Mouse (Mus musculus): Measurements from ENCODE around the gene Sdk1.
A peak's percentile ranks its signal among the peaks of the same experiment; 100 is the strongest.

Gene Sdk1

DNA sequence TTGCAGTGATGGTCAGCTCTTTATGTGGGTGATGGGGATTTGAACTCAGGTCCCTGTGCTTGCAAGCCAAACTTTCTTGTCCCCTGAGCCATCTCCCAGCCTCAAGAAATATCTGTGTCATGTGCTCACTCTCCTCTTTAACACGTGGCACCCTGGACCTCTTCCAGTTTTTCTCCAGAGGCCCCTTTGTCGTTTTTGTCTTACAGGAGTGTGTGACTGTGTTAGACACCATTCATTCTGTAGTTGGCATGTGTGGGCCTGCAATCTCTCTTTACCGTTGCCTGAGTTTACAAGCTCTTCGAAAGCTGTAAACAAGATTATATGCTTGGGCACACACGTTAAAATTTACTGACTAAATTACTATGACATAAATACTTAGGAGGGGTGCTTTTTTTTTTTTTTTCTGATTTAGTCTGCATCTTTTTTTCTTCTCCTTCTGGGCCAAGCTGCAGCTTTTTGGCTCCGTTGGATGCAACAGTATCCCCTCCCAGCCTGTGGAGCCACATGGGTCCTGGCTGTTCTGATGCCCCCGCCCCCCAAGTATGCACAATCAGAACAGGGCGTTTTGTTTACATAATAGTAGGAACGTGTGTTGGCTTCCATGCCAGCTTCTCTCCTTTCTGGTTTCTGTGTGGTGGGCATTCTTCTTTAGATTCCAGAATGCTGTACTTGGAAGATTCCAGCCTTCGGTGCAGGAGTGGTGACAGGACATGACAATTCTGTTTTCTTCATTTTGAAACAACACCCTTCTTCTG lies 527.6 kb downstream of the Sdk1 start:
- no peak for DNase-seq (ENCODE audit: low read depth, low spot score)

DNA sequence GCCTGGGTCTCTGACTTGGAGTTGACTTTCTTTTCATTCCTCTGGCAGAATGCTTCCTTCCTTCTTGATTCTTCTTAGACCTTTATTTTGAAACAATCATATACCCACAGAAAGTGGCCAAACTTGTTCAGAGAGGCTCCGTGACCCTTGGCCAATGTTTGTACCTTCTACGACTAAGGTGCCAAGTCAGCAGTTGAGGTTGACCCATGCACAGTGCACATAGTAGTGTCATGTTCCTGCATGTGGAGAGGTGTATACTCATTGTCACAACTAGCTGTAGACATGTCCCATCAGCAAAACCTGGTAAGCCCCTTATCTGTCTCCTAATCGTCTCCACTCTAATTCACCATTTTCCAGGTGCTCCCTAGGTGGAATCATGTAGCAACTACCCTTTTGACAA lies 530.2 kb downstream of the Sdk1 start:
- no peak for DNase-seq (ENCODE audit: low read depth, low spot score)

DNA sequence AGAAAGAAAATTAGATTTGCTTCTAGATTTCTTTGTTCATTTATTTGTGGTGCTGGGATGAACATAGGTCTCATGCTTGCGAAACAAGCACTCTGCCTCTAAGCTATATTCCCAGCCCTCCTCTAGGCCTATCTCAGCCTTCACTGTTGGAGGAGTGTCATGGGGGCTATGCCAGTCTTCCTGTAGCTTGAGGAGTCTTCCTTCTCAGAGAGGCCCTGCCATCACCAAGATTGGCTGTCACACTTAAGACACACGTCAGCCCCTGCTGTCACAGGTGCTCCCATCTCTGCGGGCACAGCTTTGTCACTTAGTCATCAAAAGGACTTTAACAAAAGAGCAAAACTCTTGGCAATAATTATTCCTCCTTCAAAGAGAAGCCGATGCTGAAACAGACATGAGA lies 536.9 kb downstream of the Sdk1 start:
- DNase-seq (ENCODE audit: low read depth, low spot score) = no peak

DNA sequence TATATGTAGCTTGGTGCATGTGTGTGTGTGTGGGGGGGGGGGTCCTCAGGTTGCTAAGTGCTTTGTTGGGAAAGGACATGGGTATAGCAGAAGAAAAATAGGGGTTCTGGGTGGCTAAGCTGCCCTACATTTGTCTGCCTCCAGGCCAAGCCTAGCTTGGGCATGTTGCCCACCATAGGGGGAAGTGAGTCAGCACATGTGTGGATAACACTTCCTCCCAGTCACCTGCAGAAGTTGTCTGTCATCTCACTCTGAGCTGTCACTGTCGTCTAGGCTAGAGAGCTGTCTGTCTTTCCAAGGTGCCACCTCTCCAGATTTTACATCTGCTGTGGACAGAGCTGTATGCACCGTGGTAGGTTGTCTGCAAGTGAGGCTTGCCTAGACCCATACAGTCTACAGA lies 539.9 kb downstream of the Sdk1 start:
- no peak for DNase-seq (ENCODE audit: low read depth, low spot score)

DNA sequence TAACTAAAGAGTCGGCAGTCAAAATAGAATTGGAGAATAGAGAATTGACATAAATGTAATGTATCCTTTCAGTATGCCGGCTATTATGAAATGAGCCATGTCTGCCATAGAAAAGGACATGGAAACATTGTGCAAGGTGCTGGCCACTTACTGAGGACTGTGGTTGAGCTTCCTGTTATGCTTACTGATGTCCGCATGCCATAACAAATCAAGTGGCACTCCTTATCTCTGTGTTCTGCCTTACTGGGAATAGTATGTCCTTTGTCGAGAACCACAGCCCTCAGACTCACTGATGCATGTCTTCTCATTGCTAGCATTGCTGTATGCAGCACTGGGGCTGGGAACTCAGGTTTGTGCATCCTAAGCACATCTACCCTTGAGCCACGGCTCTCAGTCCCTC lies 541.0 kb downstream of the Sdk1 start:
- DNase-seq (ENCODE audit: low read depth, low spot score) = no peak

DNA sequence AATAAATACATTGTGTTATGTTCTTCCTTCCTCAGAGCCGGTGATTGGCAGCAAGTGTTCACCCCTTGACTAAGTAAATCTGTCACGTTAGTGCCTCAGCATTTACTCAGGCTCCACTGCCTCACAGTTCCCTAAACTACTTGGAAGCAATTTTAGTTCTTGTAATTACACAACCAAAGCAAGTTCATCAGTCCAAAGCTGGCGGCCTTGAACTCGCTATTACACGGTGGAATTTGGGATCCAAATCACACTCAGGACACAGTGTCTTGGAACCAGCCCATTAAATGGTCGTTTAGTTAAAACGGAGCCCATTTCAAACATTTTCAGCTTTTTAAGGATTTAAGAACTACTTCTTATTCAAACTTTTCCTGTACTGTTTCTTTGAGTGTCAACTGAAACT lies 542.2 kb downstream of the Sdk1 start:
- DNase-seq (ENCODE audit: low read depth, low spot score) = no peak

DNA sequence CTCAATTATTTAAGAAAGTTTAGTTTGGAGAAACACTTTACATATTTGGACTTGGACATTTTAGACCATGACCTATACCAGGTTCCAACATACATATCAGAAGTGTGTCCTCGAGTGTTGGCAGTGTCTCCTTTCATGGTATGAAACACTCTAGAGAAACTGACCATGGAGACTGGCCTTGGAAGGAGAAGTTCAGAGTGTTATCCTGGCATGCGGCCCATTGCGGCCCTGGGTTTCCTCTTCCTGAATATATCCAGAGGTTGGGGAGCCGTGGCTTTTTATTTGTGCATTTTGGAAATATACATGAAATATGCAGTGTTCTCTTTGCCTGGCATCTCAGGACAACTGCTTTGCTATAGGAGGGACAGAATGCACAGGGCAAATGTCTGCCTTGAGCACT lies 552.6 kb downstream of the Sdk1 start:
- no peak for DNase-seq (ENCODE audit: low read depth, low spot score)

DNA sequence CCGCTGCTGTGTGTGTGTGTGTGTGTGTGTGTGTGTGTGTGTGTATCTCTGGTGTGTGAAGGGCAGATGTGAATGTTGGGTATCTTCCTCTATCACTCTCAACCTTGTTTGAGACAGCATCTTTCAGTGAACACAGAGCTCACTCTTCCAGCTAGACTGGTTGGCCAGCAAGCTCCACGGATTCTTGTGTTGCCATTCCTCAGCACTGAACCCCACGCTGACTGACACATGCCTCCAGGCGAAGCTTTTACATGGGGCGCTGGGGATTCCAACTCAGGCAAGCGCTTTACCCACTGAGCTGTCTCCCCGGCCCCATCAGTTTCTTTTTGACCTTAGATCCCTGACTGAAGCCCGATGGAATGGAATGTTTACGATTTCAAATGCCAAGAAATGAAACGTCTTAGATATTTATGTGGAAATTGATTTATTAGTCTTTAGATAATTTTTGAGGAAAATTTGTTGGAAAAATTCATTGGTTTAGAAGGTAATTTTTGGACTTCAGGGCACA lies 582.6 kb downstream of the Sdk1 start:
- DNase-seq (ENCODE audit: low read depth, low spot score) = peak; percentile 56

DNA sequence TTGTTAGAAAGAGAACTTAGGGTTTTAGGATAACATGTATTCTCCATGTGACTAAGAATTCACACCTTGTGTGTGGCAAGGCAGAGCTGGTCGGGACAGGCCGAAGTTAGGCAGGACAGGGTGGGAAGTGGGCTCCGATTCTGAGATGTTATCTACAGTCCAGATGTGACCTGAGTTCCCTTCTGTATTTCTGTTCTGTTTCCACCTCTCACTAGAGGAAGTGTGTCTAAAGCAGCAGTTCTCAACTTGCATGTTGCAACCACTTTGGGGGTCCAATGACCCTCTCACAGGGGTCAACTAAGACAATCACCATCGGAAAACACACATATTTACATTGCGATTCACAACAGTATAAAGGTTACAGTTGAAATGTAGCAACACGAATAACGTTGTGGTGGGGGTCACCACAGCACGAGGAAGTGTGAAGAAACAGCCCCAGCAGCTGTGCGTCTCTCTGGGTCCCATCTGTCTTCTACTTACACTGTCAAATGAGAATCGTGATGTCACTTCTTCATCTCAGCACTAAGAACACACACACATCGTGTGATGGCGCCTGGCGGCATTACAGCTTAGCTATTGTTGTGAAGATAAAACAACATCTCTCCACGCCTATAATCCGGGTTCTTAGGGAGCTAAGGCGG lies 583.6 kb downstream of the Sdk1 start:
- DNase-seq (ENCODE audit: low read depth, low spot score) = no peak

DNA sequence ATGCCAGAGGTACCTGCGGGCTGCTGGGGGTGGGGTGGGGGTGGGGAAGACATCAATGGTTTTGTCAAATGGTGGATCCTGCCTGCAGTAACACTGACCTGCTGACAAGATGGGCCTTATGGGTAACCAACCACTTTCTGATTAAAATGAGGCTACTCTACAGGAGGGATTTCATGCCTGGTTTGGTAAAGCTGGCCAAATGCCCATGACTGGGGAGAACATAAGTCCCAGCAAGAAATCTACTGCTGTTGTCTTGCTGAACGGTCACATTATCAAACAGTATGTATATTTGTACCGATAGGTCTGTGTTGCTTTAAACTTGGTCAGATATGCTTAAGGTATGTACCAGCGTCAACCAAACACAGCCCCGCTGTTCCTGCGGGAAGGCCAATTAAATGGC lies 594.3 kb downstream of the Sdk1 start:
- DNase-seq (ENCODE audit: low read depth, low spot score) = no peak

DNA sequence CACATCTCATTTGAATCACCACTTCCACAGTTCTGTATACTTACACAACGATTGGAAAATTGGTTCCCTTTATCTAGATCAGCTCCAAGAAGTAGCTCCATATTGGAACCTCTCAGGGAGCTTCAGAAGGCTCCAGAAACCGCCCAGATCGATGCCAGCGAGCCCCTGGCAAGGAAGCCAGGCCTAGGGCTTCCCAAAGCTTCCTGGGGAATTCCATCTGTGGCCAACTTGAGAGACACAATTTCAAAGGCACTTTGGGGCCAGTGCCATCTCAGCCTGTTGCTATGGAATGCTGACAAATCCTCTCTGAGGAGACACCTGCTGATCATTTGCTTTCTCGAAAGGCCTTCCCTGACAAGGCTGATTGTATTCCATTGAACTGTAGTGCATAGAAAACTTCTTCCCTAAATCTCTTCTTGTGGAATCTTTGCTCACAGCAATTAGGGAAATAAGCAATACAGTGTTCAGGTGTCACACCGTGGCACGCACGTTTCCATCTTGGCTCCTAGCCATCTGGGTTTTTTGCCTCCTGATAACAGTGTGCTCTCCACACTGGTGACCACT lies 595.7 kb downstream of the Sdk1 start:
- no peak for DNase-seq (ENCODE audit: low read depth, low spot score)

DNA sequence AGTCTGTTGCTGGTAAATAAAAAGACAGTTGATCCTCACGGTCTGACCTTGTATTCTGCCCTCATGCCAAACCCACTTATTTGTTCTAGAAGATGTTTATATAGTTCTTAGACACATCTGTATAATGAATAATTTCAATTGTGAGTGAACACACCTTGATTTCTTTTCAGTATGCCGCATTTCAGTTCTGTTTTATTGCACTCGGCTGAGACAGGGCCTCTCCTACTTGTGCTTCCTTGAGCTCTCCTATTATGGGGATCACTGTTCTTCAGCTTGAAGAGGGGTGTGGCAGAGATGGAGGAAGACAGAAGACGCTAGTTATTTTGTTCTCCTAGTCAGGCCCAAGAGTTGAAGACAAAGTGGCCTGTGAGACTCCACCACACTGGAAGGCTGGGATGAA lies 603.4 kb downstream of the Sdk1 start:
- DNase-seq (ENCODE audit: low read depth, low spot score) = no peak

DNA sequence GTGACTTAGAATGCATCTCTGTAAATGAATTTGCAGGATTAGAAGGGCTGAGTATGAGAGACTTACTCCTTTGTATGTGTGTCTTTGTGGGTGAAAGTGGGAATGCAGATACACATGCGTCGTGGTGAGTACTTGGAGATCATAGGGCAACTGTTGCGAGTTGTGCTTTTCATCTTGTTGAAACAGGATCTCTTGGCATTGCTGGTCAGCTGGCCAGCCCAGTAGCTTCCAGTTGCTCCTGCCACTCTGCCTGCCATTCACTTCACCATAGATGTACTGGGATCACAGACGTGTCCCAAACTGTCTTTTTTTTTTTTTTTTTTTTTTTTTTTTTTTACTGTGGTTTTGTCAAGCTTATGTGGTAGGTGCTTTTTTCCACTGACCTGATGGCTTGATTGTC lies 606.4 kb downstream of the Sdk1 start:
- no peak for DNase-seq (ENCODE audit: low read depth, low spot score)

DNA sequence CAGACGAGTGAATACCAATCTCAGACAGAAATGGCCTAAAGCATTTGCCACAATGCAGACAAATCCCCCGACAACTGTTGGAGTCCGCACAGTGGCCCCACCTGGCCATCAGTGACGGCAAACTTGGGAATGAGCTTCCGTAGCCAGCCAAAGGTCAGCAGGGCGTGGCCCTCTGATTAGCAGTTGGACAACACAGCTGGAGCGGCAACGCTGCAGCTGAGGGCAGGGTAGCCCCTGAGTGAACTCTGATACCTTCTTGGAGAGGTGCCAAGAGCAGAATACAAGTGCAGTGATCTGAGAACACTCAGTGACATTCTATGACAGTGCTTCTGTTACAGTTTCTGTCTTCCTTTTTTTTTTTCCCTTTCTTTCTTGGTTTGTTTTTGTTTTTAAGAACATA lies 610.9 kb downstream of the Sdk1 start:
- peak; percentile 55 for DNase-seq (ENCODE audit: low read depth, low spot score)

DNA sequence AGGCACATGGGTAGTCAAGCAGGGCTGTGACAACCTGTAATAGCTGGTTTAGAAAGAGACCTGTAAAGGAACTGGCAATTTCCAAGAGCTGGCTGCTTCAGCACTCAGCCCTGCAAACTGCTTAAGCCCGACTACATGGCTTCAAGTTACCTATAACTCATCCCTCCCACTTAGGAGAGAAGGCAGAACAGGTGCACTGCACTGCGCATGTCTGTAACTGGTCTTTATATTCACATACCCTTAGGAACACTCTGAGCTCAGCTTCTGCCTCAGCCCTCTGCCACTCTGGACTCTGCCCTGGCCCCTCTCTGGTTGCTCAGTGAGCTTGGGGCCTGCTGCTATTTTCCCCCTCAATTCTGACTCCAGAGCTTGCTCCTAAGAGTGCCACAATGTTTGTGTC lies 615.2 kb downstream of the Sdk1 start:
- DNase-seq (ENCODE audit: low read depth, low spot score) = no peak

DNA sequence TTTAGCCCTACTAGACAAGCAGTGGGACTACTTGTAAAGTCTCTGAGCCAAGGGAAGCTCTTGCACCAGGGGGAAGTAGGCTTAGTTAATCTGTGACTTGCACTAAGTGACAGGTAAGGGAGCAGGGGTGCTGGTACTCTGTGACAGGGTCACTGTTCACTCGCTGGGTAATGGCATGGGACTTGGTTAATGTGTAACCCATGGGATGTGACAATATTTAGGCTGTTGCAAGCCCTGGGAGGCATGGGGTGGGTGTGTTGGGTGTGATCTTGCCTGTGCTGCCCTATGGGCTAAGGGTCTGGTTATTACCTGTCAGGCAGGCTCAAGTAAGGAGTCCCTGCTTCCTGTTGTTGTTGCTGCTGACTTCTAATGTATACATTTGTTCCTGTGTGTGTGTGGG lies 616.5 kb downstream of the Sdk1 start:
- no peak for DNase-seq (ENCODE audit: low read depth, low spot score)

DNA sequence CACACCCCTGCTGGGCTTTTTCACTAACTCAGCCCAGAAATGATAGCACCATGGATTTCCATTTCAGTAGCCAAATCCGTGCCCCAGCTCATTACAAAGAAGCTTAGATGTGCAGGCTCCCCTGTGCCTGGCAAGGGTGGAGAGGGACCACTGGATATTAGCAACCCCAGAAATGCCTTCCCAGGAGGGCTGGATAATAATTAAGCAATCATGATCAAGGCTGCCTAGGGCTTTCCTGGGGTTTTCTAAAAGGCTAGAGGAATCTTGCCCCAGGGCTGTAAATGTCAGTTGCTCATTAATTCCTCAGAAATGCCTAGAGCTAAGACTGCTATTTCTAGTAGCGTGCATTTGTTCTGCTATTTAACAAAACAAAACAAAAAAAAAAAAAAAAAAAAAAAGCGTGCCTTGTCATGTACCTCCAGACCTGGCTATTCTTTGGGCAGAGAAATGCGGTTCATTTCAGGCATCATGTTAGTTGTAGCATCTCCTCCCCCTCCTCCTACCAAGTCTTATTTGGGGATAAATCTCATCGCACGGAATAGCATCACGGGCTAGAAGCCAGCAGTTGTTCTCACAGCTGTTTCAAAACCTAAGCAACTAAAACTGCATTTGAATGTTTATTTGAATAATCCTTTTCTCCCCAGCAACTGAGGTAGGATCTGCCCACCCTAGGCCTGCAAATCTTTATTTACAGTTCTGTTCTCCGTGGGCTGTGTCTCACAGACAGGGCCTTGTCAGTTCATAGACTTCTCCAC lies 617.3 kb downstream of the Sdk1 start:
- DNase-seq (ENCODE audit: low read depth, low spot score) = no peak

DNA sequence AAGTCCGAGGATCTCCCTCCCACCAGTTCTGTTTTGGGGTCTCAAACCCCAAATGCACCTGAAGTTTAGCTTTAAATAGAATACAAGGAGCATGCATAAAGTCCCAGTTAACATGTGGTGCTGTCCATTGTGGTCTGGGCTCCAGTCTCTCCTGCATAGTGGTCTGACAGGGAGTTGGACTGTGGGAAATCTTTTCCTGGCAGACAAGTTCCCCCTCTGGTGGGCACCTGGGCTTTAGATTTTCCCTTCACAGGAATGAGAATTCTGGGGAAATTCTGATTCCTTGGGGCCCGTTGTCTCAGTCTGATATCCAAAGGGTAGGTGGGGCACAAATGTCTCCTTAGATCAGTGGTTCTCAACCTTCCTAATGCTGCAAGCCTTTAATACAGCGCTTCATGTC lies 624.8 kb downstream of the Sdk1 start:
- DNase-seq (ENCODE audit: low read depth, low spot score) = no peak

DNA sequence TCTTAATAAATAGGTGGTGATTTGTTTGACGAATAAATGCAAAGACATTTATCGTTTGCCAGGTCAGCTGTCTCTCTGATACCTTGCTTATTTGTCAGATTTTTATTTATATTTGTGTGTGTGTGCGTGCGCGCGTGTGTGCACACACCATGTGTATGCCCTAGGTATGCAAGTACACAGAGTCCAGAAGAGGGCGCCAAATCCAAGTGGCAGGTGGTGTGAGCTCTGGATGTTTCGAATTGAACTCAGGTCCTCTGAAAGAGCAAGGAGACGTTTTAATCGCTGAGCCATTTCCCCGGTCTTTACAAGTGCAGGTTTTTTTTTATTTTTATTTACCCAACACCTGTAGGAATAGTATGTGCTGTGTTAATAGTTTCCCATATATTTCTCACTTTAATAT lies 632.5 kb downstream of the Sdk1 start:
- DNase-seq (ENCODE audit: low read depth, low spot score) = no peak

DNA sequence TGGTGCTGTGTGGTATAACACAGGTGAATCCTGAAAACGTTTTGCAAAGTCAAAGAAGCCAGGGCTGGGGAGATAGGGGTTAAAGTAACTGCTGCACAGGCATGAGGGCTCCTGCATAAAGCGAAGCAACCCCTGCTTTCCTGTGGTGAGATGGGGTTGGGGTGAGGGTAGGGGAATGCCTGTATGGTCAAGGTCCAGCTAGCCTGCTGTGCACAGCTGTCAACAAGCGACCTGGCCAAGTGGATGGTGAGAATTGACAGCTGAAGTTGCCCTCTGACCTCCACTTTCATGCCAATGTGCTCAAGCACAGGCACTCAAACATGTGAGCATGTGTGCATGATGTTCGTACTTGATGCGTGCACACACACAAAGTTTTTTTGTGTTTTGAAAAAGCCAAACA lies 639.4 kb downstream of the Sdk1 start:
- DNase-seq (ENCODE audit: low read depth, low spot score) = no peak

DNA sequence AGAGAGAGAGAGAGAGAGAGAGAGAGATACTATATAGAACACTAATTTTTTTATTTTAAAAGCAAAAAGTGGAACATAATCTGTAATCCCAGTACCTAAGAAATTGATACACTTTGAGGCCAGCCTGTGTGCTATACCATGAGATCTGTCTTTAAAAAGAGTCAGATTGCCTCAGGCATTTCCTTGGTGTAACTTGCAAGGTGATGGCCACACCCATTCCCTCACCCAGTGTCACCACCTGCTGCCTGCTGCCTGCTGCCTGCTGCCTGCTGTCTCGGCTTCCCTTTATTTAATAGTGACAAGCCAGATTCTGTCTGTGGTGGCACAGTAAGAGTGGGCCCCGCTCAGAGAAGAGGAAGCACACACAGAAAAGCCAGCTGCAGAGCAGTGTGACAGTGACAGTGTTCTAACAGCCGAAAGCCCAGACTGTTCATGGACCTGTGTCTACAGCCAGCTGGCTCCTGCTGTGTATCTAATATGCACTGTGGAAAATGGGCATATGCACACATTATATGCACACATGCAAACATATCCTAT lies 642.9 kb downstream of the Sdk1 start:
- DNase-seq (ENCODE audit: low read depth, low spot score) = no peak

DNA sequence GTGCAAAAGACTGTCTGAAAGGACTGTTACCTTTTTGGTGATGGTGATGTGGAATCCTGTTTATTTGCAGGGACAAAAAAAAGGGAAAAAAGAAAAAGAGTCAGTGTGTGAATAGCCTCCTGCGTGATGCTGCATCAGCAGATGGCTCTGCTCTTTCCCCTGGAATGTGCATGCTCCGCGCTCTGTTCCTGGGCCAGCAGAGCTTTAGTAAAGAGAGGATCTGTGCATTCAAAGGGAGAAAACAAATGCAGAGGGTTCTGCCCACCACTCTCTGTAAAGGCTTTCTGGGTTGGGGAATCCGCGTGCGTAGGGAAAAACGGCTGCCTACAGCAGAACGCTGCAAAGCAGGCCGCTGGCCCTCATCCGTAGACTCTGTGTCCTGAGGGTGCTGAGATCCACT lies 644.7 kb downstream of the Sdk1 start:
- DNase-seq (ENCODE audit: low read depth, low spot score) = no peak
